ENCODE assay signal across 15 mouse cellular contexts in genomic region chr14:72716175-72716574, GRCm38 (mm10).
"Had no signal": no experiment of that assay in that cellular context is flagged by ENCODE, and none has a peak within 500 bp of the region (broad histone marks: within the 10 kb centered on the region; RNA-seq: fewer than 3 reads in every experiment).

No protein-coding gene starts in this region.

- H3K27ac ChIP-seq: neural tube, embryonic 13.5 days; neural tube, embryonic 15.5 days; stomach, embryonic 15.5 days had no signal

- H3K4me2 ChIP-seq: neural tube, embryonic 13.5 days; neural tube, embryonic 15.5 days; stomach, embryonic 15.5 days had no signal

- H3K9ac ChIP-seq: neural tube, embryonic 13.5 days; neural tube, embryonic 15.5 days; stomach, embryonic 15.5 days had no signal

- DNase-seq: retina, postnatal 1 day; right cerebral cortex, adult 18-20 months; right cerebral cortex, postnatal 14 days; right cerebral cortex, postnatal 25 days; right cerebral cortex, postnatal 4 days; spleen, adult 18-20 months; thymus, adult 18-20 months; thymus, adult 2 months; thymus, postnatal 14 days; thymus, postnatal 25 days; thymus, postnatal 36 days; thymus, postnatal 4 days had no signal

- H3K27me3 ChIP-seq: stomach, embryonic 15.5 days had no signal

- H3K36me3 ChIP-seq: neural tube, embryonic 13.5 days; neural tube, embryonic 15.5 days; stomach, embryonic 15.5 days had no signal

- H3K4me3 ChIP-seq: neural tube, embryonic 13.5 days; neural tube, embryonic 15.5 days; stomach, embryonic 15.5 days had no signal

- H3K4me1 ChIP-seq: neural tube, embryonic 13.5 days; stomach, embryonic 15.5 days had no signal

- H3K9me3 ChIP-seq: neural tube, embryonic 13.5 days; neural tube, embryonic 15.5 days; stomach, embryonic 15.5 days had no signal
